Mouse (Mus musculus) right cerebral cortex, adult 18-20 months (tissue): ENCODE results near the gene Syt3.

Experiments used
- DNase-seq: peaks from one replicate; pipeline ENCODE4 v3.0.0; 2022; ENCODE audit warnings: mixed read lengths

Gene Syt3

DNA sequence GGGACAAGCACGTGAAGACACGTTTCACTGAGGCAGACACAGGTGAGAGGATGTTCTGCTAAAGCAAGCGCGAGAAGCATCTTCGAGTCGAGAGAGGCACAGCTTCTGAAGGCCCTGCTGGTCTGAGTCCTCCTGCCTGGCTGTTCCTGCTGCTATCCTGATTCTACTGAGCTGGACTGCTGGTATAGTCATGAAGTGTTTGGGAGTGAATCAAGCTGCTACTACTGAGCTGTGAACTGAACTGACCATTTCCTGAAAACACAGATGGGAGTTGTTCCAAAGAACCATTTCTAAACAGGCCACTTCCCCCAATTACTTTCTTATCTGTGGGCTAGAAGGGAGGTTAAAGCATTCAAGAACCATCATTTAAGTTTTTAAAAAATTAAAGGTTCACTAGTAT lies 29.4 kb downstream of the Syt3 start:
- DNase-seq: no peak

DNA sequence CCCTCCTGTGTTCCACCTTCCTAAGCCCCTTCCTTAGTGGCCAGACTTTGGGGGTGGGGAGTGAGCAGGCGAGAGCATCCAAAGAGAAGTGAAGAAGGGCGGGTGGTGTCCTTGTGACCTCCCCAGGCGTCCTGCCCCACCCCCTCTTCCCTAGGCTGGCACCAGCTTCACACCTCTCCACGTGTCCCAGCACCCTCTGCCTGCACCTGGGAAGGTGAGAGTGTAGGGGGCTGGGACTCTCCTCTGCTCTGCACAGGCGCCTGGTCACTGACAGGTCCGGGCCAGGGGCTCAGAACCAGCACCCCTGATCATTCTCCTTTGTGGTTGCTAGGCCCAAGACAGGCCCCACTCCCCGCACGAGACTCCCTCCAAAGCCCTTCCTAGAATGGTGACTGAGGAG lies 43.8 kb downstream of the Syt3 start:
- DNase-seq: no peak

DNA sequence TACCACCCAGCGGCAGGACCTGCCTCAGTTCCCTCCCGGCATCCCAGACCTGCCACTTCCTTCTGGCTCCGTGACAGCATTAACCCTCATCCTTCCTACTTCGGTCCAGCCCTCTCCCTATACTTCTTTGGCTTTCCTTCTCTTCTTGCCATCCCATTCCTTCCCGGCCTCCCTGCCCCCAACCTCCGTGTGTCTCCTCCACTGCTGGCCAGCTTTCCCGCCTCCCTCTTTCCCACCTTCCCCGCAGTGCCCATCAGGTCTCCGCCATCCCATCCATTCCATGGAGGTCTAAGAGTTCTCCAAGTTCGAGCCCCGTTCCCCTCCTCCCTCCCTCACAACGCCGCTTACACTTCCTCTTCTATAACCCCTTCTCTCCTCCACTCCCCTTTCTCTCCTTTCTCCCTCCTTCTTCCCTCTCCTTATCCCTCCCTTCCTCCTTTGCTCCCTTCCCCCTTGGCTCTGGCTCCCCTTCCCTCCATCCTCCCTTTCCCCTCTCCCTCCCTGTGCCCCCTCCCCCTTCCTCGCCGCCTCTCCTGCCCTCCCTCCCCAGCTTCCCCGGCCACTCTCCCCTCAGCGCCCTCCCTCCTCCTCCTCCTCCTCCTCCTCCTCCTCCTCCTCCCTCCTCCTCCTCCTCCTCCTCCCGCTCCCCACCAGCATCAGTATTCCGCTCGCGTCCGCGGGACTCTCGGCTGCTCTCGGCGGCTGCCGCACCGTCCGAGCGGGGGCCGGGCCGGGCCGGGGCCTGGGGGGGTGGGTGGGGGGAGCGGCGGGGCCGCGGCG lies 44.5 kb downstream of the Syt3 start:
- DNase-seq: peak; percentile 61

DNA sequence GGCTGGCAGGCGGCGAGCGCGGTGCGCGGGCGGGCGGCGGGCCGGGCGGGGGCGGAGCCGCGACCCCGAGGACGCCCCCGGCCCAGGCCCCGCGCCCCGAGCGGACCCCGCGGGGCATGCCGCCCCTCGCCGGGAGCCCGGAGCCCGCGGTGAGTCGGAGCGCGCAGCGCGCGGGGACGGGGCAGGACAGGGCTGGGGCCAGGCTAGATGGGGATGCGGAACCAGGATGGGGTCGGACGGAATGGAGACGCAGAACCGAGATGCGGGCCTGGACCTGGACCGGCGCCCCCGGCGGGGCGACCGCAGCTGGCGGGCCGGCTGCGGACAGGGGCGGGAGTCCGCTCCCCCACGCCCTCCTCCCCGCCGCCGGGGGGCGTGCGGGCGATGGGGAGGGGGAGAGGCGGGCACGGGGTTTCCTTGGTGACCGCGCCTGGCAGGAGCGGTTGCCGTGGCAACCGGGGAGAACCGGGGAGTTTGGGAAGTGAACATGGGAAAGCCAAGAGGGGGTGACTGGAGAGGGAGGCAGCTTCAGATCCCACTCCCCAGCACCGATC lies 45.1 kb downstream of the Syt3 start, which contains the start of gene Lrrc4b:
Gene Lrrc4b, plus strand, starts transcription at position 51 of the 554 bp plus-strand sequence.
- peak; percentile 85 for DNase-seq

DNA sequence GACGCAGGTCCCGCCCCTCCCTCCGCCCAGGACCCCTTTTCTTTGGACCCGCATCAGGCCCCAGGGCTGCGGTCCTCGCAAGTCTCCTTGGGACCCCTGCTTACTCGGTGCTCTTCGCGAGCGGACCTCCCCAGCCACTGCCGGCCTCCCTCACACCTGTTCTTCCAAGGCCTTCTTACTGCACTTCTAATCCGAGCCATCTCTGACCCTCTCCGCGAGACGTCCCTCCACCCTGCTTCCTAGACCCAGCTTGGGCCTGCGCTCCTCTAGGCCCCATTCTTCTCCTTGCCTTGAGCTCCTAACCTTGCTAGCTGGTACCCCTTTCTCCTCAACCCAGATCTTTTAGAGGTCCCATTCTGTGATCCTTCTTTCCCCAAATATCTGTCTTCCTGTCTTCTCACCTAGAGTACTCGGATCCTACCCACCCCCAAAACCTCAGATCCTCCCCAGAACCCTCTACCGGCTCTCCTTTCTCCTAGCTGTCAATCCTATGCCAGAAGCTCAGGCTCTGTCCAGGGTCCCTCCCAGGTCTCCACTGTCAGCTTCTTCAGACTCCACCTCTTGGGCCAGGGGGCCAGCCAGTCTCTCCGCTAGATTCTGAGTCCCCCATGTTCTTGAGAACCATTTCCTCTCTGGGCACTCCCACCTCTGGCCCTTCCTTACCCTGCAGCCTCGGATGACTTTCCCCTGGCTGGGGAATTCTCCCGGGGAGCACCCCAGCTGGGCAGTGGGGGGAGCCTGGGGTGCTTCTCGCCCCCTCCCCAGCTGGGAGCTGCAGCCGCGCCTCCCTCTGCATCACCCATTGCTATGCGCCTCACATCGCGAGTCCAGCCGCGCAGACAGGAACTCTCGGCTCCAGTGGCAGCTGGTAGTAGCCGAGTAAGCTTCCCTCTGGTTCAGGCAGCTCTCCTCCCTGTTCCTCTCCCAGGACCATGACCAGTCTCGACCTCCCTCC lies 45.9 kb downstream of the Syt3 start:
- no peak for DNase-seq

DNA sequence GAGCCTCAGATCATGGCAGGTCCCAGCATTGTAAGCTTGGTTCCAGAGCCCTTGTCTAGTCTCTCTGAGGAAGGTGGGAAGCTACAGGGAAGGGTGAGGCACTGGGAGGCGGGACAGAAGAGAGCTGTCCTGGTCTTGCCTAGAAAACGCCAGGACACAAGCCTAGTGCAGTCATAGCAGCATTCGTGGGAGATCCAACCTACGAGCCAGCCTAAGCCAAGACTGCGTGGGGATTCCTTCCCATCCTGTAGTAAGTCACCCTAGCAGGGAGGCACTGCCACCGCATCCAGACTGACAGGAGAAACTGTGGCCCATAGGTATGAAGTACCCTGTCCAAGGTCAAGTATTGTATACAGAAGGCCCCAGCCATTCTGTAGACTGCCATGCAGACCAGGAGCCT lies 48.6 kb downstream of the Syt3 start:
- DNase-seq: no peak

DNA sequence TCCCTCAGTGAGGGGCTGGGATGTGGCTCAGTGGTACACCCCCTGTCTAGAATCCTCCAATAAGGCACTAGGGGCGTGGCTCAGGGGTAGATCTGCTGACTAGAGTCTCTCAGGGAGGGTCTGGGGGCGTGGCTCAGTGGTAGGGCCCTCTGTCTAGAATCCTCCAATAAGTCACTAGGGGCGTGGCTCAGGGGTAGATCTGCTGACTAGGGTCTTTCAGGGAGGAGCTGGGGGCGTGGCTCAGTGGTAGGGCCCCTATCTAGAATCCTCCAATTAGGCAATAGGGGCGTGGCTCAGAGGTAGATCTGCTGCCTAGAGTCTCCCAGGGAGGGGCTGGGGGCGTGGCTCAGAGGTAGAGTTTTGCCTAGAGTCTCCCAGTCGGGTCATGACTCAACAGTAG lies 49.5 kb downstream of the Syt3 start:
- no peak for DNase-seq

DNA sequence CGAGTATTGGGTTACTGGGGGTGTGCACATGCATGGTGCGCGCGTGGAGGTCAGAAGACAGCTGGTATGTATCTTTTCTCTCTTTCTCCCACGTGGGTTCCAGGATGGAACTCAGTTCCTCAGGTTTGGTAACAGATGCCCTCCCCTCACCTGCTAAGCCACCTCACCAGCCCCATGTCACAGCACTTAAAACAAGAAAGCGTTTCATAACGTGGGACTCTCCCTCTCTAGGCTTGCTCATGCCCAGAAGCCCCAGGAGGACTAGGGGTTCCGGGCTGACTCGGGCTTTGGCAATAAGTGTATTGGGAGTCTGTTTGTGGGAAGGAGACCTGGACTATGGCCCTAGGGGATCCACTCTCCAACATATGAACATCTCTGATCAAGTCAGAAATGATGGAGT lies 50.2 kb downstream of the Syt3 start:
- DNase-seq: no peak

DNA sequence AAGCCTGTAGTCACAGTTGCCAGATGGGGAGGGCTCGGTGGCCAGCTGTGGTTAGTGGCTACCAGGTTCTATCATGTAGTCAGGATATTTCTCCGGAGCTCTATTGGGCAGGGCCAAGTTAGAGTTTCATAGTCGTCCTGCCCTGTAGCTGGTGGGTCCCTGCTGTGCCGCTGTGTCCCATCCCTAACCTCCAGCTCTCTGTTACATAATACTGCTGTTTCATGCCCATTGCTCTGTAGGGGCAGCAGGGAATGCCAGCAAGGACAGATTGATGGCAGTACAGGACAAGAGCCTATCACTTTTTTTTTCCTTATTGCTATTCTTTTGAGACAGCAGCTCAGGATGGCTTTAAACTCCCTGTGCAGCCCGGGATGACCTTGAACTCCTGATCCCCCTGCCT lies 51.9 kb downstream of the Syt3 start:
- DNase-seq: no peak

DNA sequence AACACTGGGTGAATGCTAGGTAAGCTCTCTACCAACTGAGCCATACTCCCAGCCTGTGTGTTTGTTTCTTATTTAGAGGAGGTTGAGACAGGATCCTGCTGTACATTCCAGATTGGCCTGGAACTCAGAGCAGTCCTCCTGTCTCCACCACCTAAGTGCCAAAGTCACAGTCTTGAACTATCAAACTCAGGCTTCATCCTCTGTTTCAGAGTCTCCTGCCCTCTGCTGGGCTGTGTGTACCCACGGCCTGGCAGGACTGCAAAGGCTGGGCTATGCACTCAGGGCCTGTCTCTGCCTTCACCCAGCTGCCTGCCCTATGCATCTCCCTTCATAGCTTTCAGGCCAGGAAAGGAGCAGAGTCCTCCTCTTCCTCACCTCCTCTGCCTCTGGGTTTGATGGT lies 52.4 kb downstream of the Syt3 start:
- DNase-seq: no peak

DNA sequence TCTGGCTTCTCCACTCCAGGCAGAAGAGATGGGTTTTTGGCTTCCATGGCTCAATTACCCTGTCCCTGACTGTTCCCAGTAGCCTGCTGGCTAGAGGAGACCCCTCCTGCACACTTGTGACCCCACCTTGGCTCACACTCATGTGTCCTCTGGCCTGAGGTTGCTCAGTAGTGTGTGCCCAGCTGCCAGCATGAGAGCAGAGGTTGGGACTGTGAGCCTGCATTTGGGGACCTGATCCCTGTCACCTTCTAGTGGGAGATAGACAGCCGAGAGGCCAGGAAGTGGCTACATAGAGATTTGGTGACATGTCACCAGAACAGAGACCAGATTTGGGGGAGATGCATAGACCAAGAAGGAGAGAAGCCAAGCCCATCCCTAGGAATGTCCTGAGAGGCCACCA lies 53.3 kb downstream of the Syt3 start:
- no peak for DNase-seq

DNA sequence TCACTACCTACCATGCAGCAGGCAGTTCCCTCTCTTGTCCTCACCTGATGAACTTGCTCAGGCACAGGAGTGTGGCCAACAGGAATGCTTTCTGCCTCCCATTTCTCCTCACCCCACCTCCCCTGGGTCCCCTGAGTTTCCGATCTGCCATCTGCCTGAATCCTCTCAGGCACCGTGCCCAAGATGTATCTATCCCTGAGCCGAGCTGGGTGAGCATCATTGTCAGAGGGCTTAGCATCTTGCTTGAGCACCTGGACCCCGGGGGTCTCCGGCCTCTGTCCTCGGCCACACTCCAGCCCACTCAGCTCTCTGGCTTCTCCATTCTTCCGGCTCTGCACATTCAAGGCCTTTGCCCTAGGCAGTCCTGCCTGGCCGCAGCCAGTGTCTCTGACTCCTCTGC lies 54.0 kb downstream of the Syt3 start:
- no peak for DNase-seq

DNA sequence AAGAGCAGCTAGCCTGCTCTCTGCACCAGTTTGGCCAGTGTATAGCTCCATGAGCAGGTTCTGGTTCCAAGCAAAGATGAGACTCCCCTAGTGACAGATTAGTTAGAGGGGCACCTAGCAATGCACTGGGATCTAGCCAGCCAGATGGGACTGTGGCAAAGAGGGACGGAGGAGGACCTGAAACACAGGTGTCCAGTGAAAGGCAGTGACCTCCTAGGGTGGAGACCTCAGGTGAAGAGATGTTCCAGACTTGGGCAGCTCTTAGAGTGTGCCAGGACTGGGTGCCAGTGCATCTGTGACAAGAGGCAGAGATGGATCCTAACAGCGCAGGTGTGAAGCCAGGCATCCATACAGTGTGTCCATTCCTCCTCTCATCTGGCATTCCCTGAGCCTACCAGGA lies 55.8 kb downstream of the Syt3 start:
- no peak for DNase-seq

DNA sequence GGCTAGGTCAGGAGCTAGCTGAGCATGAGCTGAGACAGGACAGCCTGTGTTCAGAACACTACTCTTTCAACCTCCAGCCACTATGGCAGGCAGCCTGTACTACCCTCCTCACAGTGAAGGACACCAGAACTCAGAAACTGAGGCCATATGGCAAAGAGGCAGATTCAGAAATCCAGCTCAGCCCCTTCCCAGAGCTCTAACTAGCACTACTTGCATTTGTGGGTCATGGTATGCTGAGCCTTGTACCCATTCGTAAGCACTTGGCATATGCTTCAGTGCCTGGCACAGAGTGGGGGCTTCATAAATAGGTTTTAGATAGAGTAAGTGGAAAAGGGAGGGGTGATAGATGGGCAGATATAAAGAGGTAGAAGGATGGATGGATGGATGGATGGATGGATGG lies 56.6 kb downstream of the Syt3 start:
- no peak for DNase-seq

DNA sequence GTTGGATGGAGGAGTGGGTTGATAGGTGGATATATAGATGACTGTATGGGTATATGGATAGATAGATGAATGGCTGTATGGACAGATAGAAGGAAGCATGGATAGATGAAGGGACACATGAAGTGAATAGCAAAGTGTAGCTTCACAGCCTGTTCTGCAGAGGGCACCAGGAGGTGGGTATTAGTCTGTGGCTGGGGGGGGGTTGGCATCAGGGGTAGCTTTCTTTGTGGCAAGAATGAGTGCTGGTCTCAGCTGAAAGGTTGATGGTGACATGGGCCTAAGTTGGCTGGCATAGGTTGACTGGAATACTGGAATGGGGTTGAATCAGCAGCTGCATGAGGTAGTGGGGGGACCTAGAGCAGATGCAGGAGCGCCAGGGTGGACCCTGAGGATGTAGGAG lies 57.3 kb downstream of the Syt3 start:
- DNase-seq: no peak

DNA sequence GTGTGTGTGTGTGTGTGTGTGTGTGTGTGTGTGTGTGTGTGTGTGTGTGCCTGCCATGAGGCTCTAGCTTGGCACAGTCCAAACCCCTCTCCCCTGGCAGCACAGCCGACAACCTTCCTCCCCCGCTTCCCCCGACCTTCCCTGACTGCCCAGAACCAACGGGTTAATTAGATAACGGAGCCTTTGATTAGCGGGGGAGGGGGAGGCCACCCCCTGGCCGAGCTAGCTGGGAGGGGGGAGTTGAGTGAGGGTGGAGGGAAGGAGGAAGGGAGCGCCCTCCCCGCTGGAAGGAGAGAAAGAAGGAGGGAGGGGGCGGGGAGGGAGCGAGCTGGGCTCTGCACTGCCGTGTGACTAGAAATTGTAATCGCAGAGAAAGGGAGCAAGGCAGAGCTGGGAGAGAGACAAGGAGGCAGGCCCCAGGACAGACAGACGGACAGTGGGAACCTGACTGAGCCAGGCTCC lies 57.8 kb downstream of the Syt3 start:
- DNase-seq: peak; percentile 71

DNA sequence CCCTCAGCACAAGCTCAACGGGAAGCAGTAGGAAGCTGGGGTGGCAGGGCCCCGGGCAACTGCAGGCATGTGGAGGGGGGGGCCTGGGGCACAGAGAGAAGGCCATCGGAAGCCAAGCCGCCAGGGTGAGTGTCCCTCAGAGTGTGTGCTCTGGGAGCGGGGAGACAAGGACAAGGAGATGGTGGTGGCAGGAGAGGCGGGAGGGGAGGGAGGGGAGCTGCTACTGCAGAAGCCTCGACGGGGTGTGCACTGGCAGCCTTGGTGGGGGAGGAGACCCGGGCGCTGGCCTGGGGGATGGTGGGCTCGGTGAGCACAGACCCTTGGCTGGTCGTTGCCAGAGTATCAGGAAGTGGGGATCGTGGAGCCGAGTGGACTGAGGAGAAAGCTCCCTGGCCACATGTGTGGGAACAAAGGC lies 58.5 kb downstream of the Syt3 start:
- DNase-seq: no peak

DNA sequence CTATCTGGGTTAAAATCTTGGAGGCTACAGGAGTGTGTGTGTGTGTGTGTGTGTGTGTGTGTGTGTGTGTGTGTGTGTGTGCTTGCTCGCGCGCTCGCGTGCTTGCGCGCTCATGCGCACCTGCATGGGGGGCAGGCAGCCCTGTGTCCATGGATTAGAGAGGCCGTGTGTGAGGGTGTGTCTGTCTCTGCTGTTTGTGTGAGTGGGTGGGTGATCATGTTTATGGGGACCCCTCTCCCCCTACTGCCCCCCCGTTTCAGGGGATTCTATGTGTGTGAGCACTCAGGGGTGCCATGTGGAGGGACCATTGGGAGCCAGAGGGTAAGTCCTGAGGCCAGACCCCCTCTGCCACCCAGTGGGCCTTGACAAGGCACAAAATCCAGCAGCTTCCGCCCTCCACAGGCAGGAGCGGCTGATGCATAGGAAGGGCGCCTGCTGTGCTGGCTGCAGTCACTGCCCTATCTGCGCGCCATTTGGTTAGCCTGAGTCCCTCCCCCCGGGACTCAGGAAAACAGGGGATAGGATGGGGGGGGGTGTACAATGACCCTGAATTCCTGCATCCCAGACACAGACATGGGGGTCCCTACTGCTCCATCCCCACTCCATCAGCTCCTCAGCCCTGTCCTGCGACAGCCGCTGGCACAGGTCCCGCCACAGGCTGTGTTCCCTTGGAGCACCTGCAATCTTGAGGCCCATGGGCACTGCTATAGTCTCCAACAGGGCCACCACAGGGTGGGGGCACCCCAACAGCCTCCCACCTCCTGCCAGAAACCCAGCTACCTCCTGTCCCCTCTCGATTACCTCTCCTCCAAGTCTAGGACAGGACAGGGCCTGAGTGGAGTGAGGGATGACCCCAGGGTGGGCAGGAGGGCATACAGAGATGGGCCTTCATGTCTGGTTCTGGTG lies 59.6 kb downstream of the Syt3 start:
- DNase-seq: no peak

DNA sequence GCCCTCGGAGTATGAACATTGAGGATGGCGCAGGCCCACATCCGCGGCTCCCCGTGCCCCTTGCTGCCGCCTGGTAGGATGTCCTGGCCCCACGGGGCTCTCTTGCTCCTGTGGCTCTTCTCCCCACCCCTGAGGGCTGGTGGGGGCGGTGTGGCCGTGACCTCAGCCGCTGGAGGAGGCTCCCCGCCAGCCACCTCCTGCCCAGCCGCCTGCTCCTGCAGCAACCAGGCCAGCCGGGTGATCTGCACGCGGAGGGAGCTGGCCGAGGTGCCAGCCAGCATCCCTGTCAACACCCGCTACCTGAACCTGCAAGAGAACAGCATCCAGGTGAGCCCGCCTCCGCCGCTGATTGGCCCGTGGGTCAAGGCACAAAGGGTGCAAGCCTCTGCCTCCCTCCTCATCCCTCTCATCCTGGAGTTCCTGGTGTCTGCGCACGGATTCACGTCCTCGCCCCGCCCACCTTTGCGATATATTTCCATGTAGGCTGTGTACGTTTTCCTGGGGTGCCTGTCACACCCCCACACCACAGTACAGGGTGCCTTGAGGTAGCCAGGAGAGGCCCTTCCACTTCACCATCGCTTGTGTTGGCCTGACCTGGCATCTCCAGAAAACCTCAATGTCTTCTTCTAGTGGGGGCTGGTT lies 61.1 kb downstream of the Syt3 start:
- no peak for DNase-seq

DNA sequence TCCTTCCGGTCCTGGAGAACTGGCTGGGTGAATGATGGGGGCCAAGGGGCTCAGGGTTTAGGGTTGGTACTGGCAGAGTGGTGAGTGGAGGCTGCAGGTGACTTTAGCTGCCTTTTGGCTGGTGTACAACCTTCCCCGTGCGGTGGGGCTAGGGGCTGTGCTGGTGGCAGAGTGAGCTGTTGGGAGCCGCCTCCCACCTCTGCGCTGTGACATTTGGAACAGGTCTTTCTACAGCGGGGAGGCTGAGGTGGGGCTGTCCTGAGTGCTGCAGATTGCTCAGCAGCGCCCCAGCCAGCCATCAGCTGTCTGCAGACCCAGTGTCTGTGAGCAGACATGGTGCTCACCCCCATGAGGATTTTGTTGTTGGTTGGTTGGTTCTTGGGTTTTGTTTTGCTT lies 61.6 kb downstream of the Syt3 start:
- DNase-seq: no peak

DNA sequence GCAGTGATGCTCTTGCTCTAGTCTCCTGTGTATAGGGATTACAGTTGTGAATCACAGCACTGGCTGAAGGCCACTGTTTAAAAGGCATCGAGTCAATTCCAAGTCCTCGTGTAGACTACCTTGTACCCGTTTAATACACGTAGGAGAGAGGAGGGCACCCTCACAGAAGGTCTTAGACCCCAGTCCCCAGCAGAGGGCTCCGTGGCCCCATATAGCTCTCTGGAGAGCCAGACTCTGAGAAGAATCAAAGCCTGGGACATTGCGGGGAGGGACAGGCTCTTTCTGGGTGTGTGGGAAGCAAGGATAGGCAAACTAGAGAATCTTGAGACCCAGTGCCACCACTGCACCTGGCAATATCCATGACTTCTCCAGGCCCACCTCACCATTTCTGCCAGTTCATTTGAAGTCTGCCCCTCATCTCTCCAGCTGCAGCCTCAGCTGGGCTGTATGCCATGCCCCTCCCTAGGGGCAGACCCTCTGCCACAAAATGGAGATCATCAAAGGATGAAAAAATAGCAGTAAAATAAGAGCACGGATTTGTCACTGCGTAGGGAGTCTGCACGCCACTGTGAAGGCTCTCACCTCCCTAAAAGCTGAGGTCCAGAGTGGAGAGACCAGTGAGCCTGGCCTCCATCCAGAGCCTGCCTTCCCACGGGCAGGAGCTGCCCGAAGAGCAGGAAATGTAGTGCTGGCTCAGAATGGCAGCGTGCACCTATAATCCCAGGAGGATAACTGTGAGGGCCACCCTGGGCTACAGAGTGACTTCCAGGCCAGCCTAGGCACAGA lies 62.4 kb downstream of the Syt3 start:
- DNase-seq: no peak
